Mouse (Mus musculus): Measurements from ENCODE around the gene Gm37240. TPM values are rescaled to one million over a fixed set of nuclear protein-coding genes. Genes with fewer than 3 reads are reported as not detected.

The Gm37240 gene
- polyA plus RNA-seq, 1 experiment: not detected

GRCm38 (mm10) chr3:84645156-84646006, 1241.9 kb downstream of the Gm37240 start:
- Histone ChIP-seq H3K4me1 (ENCODE audit: control insufficient read depth, insufficient read depth, insufficient read length, low read length) (peaks cover 2% of the 10 kb centered on the region; the same call in 1 of the 2 replicates), H3K27ac (replicated peaks; ENCODE audit: low read depth, low read length) (no peak overlapping the region), H3K4me3 (ENCODE audit: insufficient read depth, low read depth, low read length) (no peak overlapping the region)

DNA sequence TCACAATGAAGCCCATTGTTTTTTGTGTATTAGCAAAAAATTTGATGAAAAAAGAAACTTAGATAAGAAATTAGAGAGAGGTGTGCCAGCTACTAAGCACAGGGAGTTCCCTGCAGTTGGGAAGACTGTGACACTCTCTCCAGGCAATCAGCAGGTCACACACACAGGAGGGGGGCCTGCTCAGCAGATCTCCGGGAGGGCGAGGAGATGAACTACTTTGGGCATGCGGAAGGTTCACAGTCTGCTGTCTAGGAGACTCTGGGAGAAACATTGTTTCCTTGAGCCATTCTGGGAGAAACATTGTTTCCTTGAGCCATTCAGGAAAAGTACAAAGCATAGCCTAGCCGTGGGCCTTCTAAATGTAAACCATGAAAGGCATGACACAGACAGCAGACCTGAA, 1244.4 kb downstream of the Gm37240 start:
- Histone ChIP-seq H3K4me1 (ENCODE audit: control insufficient read depth, insufficient read depth, insufficient read length, low read length) (peaks cover 6% of the 10 kb centered on the region; the same call in 1 of the 2 replicates), H3K27ac (replicated peaks; ENCODE audit: low read depth, low read length) (no peak overlapping the region), H3K4me3 (ENCODE audit: insufficient read depth, low read depth, low read length) (no peak overlapping the region)

DNA sequence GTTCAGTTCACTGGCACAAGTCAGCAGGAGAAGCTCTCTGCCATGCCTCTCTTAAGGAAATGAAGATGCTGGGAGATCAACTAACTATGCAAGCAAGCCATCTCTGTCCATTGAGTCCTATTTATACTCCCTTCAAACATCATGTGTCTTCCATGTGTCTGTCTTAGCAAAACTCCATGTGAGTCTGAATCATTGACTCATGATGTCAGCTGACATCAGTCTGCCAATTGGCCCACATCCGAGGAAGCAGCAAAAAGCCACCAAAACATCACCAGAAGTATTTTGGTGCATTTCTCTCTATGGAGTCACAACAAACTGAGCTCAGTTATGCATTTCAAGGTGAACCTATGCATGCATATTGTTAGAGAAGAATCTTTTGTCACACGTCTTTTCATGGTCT, 1245.9 kb downstream of the Gm37240 start:
- H3K27ac ChIP-seq (replicated peaks; ENCODE audit: low read depth, low read length): no peak overlapping the region
- no peak overlapping the region for H3K4me3 ChIP-seq (ENCODE audit: insufficient read depth, low read depth, low read length)
- peaks cover 4% of the 10 kb centered on the region; the same call in 1 of the 2 replicates for H3K4me1 ChIP-seq (ENCODE audit: control insufficient read depth, insufficient read depth, insufficient read length, low read length)

- no peak overlapping the region for H3K27ac ChIP-seq (replicated peaks; ENCODE audit: low read depth, low read length)
- 0 out of 2 replicates have a peak, but pooled peaks cover 4% of the 10 kb centered on the region for H3K4me1 ChIP-seq (ENCODE audit: control insufficient read depth, insufficient read depth, insufficient read length, low read length)
- no peak overlapping the region for H3K4me3 ChIP-seq (ENCODE audit: insufficient read depth, low read depth, low read length)
Observed at GRCm38 (mm10) chr3:84640536-84640935, 1246.8 kb downstream of the Gm37240 start.

- Histone ChIP-seq H3K27ac (replicated peaks; ENCODE audit: low read depth, low read length) (no peak overlapping the region), H3K4me1 (ENCODE audit: control insufficient read depth, insufficient read depth, insufficient read length, low read length) (0 out of 2 replicates have a peak, but pooled peaks cover 4% of the 10 kb centered on the region), H3K4me3 (ENCODE audit: insufficient read depth, low read depth, low read length) (no peak overlapping the region)
Observed at GRCm38 (mm10) chr3:84639767-84640500, 1247.4 kb downstream of the Gm37240 start.

GRCm38 (mm10) chr3:84638858-84639257, 1248.5 kb downstream of the Gm37240 start:
- no peak overlapping the region for H3K27ac ChIP-seq (replicated peaks; ENCODE audit: low read depth, low read length)
- H3K4me3 ChIP-seq (ENCODE audit: insufficient read depth, low read depth, low read length): no peak overlapping the region

DNA sequence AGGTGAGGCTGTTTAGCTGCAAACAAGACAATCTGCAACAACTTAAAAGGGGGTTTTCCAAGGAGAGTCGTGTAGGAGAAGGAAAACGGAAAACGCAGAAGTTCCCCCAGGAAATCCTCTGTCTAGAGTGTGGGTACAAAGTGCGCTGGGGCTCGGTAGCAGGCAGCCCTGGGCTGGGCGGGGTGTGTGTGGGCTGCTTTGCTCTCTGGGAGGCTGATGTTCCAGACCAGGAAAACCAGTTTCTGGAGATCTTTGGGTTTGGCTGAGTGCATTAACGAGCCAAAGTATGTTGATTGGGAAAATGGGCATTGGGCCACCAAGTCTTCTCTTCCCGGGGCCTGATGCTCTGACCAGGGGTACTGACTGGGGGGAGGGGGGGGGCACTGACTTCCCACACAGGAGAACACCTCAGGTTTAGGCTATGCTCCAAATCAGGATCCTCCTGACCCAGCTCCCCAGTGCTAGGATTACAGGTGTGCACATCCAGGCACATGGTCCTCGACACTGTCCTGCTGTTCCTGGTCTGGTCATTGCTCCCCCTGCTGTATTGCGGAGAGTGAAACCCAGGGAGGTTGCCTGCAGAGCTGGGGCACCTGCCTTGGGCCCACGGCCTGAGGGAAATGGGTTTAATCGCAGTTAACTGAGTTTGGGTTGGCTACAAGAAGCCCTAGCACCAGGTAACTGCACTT, 1249.3 kb downstream of the Gm37240 start:
- no peak overlapping the region for H3K27ac ChIP-seq (replicated peaks; ENCODE audit: low read depth, low read length)
- 0 out of 2 replicates have a peak, but pooled peaks cover 4% of the 10 kb centered on the region for H3K4me1 ChIP-seq (ENCODE audit: control insufficient read depth, insufficient read depth, insufficient read length, low read length)
- no peak overlapping the region for H3K4me3 ChIP-seq (ENCODE audit: insufficient read depth, low read depth, low read length)

More at GRCm38 (mm10) chr3:84638858-84639257, 1248.5 kb downstream of the Gm37240 start:
- H3K4me1 ChIP-seq (ENCODE audit: control insufficient read depth, insufficient read depth, insufficient read length, low read length): 0 out of 2 replicates have a peak, but pooled peaks cover 4% of the 10 kb centered on the region

DNA sequence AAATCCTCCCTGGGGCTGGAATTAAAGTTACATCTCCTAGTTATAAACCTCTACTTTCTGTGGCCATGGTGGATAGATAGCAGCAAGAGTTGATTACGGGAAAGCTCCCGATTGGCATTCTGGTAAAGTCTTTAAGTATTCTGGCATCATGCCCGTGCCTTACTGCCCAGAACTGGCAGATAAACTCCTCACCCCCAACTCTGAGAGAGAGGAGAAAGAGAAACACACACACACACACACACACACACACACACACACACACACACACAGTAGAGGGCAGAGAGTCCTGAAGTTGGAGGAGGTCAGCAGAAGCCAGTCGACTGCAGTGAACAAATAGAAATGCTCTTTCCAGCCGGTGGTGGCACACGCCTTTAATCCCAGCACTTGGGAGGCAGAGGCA, 1250.2 kb downstream of the Gm37240 start:
- Histone ChIP-seq H3K4me3 (ENCODE audit: insufficient read depth, low read depth, low read length) (no peak overlapping the region), H3K4me1 (ENCODE audit: control insufficient read depth, insufficient read depth, insufficient read length, low read length) (0 out of 2 replicates have a peak, but pooled peaks cover 4% of the 10 kb centered on the region), H3K27ac (replicated peaks; ENCODE audit: low read depth, low read length) (no peak overlapping the region)

GRCm38 (mm10) chr3:84631586-84631985, 1255.7 kb downstream of the Gm37240 start:
- Histone ChIP-seq H3K27ac (replicated peaks; ENCODE audit: low read depth, low read length) (no peak overlapping the region), H3K4me3 (ENCODE audit: insufficient read depth, low read depth, low read length) (no peak overlapping the region), H3K4me1 (ENCODE audit: control insufficient read depth, insufficient read depth, insufficient read length, low read length) (no peaks in the 10 kb centered on the region)

GRCm38 (mm10) chr3:84622026-84622425, 1265.3 kb downstream of the Gm37240 start:
- Histone ChIP-seq H3K27ac (replicated peaks; ENCODE audit: low read depth, low read length) (no peak overlapping the region), H3K4me1 (ENCODE audit: control insufficient read depth, insufficient read depth, insufficient read length, low read length) (peaks cover 3% of the 10 kb centered on the region; the same call in 1 of the 2 replicates), H3K4me3 (ENCODE audit: insufficient read depth, low read depth, low read length) (no peak overlapping the region)

- no peaks in the 10 kb centered on the region for H3K4me1 ChIP-seq (ENCODE audit: control insufficient read depth, insufficient read depth, insufficient read length, low read length)
- no peak overlapping the region for H3K4me3 ChIP-seq (ENCODE audit: insufficient read depth, low read depth, low read length)
- H3K27ac ChIP-seq (replicated peaks; ENCODE audit: low read depth, low read length): no peak overlapping the region
Observed at GRCm38 (mm10) chr3:84619725-84620124, 1267.6 kb downstream of the Gm37240 start.

DNA sequence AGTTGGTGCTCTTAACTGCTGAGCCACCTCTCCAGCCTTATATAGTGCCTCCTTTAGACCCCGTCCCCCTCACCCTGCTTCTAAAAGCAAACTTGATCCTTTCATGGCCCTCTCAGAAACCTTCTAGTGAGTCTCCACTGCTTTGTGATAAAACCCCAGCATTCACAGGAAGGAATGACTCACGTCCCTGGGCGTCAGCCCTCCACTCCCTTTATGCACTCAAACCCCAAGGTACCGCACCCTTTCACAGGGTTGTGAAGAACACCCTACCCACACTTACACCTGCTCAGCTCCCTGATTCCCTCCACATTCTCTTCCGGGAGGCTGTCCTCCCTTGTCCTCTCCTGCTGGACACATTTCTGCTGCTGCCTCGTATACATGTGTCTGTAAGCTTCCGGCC, 1268.3 kb downstream of the Gm37240 start:
- no peak overlapping the region for H3K27ac ChIP-seq (replicated peaks; ENCODE audit: low read depth, low read length)
- no peak overlapping the region for H3K4me3 ChIP-seq (ENCODE audit: insufficient read depth, low read depth, low read length)
- H3K4me1 ChIP-seq (ENCODE audit: control insufficient read depth, insufficient read depth, insufficient read length, low read length): no peaks in the 10 kb centered on the region

DNA sequence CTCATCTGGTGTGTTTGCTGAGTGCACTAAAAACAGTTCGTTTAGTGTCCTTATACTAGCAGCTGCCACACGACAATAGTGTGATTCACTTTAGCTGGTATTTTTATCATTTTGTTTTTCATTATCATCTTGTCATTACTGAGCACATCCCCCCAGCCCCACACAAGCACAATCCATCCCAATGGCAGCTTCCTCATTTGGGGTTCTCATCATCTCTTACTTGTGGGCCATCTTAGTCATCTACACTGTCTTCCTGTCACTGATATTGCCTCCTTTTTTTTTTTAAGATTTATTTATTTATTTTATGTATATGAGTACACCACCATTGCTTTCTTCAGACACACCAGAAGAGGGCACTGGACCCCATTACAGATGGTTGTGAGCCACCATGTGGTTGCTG, 1268.7 kb downstream of the Gm37240 start:
- no peak overlapping the region for H3K27ac ChIP-seq (replicated peaks; ENCODE audit: low read depth, low read length)
- H3K4me1 ChIP-seq (ENCODE audit: control insufficient read depth, insufficient read depth, insufficient read length, low read length): no peaks in the 10 kb centered on the region
- no peak overlapping the region for H3K4me3 ChIP-seq (ENCODE audit: insufficient read depth, low read depth, low read length)

- Histone ChIP-seq H3K4me1 (ENCODE audit: control insufficient read depth, insufficient read depth, insufficient read length, low read length) (no peaks in the 10 kb centered on the region), H3K27ac (replicated peaks; ENCODE audit: low read depth, low read length) (no peak overlapping the region), H3K4me3 (ENCODE audit: insufficient read depth, low read depth, low read length) (no peak overlapping the region)
Observed at GRCm38 (mm10) chr3:84615856-84616225, 1271.5 kb downstream of the Gm37240 start.
